ENCODE assay signal across 9 mouse cellular contexts in genomic region chr8:80922642-80923041, GRCm38 (mm10). TPM values are rescaled to one million over a fixed set of nuclear protein-coding genes. Genes with fewer than 3 reads are reported as not detected.
A peak's percentile ranks its signal among the peaks of the same experiment; 100 is the strongest.
DNase-seq lines count a peak whose midpoint lies in the region; ATAC-seq lines count a peak whose summit lies in the region.
"Had no signal": no experiment of that assay in that cellular context is flagged by ENCODE, and none has a peak within 500 bp of the region (broad histone marks: within the 10 kb centered on the region; RNA-seq: fewer than 3 reads in every experiment).

No protein-coding gene starts in this region.

- H3K27me3 ChIP-seq in heart, embryonic 13.5 days (replicated peaks) = no peaks in the 10 kb centered on the region
- no peaks in the 10 kb centered on the region for H3K27me3 ChIP-seq in stomach, embryonic 15.5 days (replicated peaks)
- H3K27me3 ChIP-seq: megakaryocyte, embryonic 14.5 days had no signal

- peaks cover 9% of the 10 kb centered on the region; the same call in 1 of the 2 replicates for H3K4me1 ChIP-seq in heart, embryonic 13.5 days
- peaks cover 9% of the 10 kb centered on the region for H3K4me1 ChIP-seq in stomach, embryonic 15.5 days

- no peak; the same call in 1 of the 2 replicates for ATAC-seq in heart, embryonic 13.5 days (ENCODE audit: extremely low read depth, insufficient number of reproducible peaks, low FRiP score, low TSS enrichment)
- ATAC-seq in stomach, embryonic 15.5 days (ENCODE audit: insufficient read depth, low FRiP score, low read depth) = peak; percentile 80; the same call in 1 of the 2 replicates

- H3K9ac ChIP-seq in heart, embryonic 13.5 days = no peak overlapping the region
- no peak overlapping the region for H3K9ac ChIP-seq in stomach, embryonic 15.5 days

- H3K4me3 ChIP-seq in heart, embryonic 13.5 days = no peak overlapping the region
- H3K4me3 ChIP-seq in stomach, embryonic 15.5 days (replicated peaks) = no peak overlapping the region
- H3K4me3 ChIP-seq: megakaryocyte, embryonic 14.5 days had no signal

- no peak overlapping the region for H3K4me2 ChIP-seq in heart, embryonic 13.5 days
- H3K4me2 ChIP-seq in stomach, embryonic 15.5 days = 0 out of 2 replicates have a peak overlapping the region, but pooled peaks have one; percentile 17

- no peaks in the 10 kb centered on the region for H3K36me3 ChIP-seq in heart, embryonic 13.5 days
- H3K36me3 ChIP-seq in stomach, embryonic 15.5 days = no peaks in the 10 kb centered on the region

- 0 out of 2 replicates have a peak overlapping the region, but pooled peaks have one; percentile 17 for H3K27ac ChIP-seq in heart, embryonic 13.5 days (replicated peaks)
- H3K27ac ChIP-seq in stomach, embryonic 15.5 days = peak overlapping the region; percentile 69; the same call in 1 of the 2 replicates

- 32% methylated on average over 6 of the region's 6 CpGs for WGBS in heart, embryonic 13.5 days
- WGBS in stomach, embryonic 15.5 days = 35% methylated on average over 6 of the region's 6 CpGs

- DNase-seq in layer of hippocampus, adult 11-12 months (ENCODE audit: low spot score) = peak; percentile 47
- DNase-seq in layer of hippocampus, adult 9-10 months (ENCODE audit: low spot score) = no peak
- peak; percentile 59 for DNase-seq in cerebellum, adult 9-11 months
- peak; percentile 85 for DNase-seq in kidney, postnatal 14 days
- DNase-seq in lung, postnatal 10 days = peak; percentile 94
- no peak for DNase-seq in thymus, postnatal 0 days (ENCODE audit: low spot score)

- H3K9me3 ChIP-seq in heart, embryonic 13.5 days = no peaks in the 10 kb centered on the region
- H3K9me3 ChIP-seq in stomach, embryonic 15.5 days = no peaks in the 10 kb centered on the region
- H3K9me3 ChIP-seq: megakaryocyte, embryonic 14.5 days had no signal

RNA-seq across cellular contexts. Expression of gene Gab1, which starts 42.3 kb away (rescaled TPM):
- polyA plus RNA-seq in heart, embryonic 13.5 days (2015; fragmentation: Nextera tagmentation; extraction: Ambion mirVana) = 26.6 and 28.8 TPM in 2 replicates
- polyA plus RNA-seq in stomach, embryonic 15.5 days (2015; fragmentation: Nextera tagmentation; extraction: Ambion mirVana) = 15.5 and 16.8 TPM in 2 replicates
- 4.2 and 4.3 TPM in 2 replicates for polyA plus RNA-seq in thymus, postnatal 0 days (2015; fragmentation: Nextera tagmentation; extraction: Ambion mirVana)

Comparison
In these comparisons a context has a peak if more than half of its experiments do, and no peak if none do; other contexts are left out.
1. DNase-seq: peak in layer of hippocampus, adult 11-12 months (single experiment), cerebellum, adult 9-11 months (single experiment), kidney, postnatal 14 days (single experiment) and lung, postnatal 10 days (single experiment); none in layer of hippocampus, adult 9-10 months (single experiment) and thymus, postnatal 0 days (single experiment).